26 mouse cellular contexts compared by ENCODE assay signal in the genomic region with DNA sequence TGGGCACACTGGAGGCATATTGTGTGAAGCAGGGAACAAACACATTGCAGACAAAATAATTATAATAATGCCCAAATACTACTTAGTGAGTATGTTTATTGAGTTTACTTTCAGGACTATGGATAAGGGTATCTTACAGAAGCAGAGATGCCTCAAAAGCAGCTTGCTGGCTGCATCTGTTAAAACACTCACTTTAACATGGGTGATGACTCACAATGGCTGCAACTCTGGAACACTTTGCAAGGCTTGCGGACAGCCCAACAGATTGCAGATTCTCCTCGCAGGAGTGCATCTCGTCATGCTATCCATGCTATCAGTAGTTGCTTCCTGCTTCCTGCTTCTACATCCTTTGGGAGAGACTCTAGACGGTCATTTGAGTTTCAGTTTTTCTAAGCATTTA.
DNase-seq lines count a peak whose midpoint lies in the region; ATAC-seq lines count a peak whose summit lies in the region.
"Had no signal": no experiment of that assay in that cellular context is flagged by ENCODE, and none has a peak within 500 bp of the region (broad histone marks: within the 10 kb centered on the region; RNA-seq: fewer than 3 reads in every experiment).

No protein-coding gene starts in this region.

- H3K27ac ChIP-seq in forebrain, embryonic 16.5 days (ENCODE audit: low read length): no peak overlapping the region
- no peak overlapping the region for H3K27ac ChIP-seq in heart, embryonic 11.5 days (ENCODE audit: low read depth, low read length)
- H3K27ac ChIP-seq: embryonic facial prominence, embryonic 13.5 days; forebrain, embryonic 15.5 days; heart, embryonic 15.5 days; kidney, embryonic 15.5 days; limb, embryonic 13.5 days; liver, embryonic 13.5 days; midbrain, embryonic 12.5 days; neural tube, embryonic 12.5 days; stomach, postnatal 0 days had no signal

- H3K4me2 ChIP-seq in forebrain, embryonic 16.5 days (ENCODE audit: low read length): no peak overlapping the region
- no peak overlapping the region for H3K4me2 ChIP-seq in heart, embryonic 11.5 days
- H3K4me2 ChIP-seq: embryonic facial prominence, embryonic 13.5 days; forebrain, embryonic 15.5 days; heart, embryonic 15.5 days; kidney, embryonic 15.5 days; limb, embryonic 13.5 days; liver, embryonic 13.5 days; midbrain, embryonic 12.5 days; neural tube, embryonic 12.5 days had no signal

- H3K9ac ChIP-seq in forebrain, embryonic 16.5 days (replicated peaks; ENCODE audit: low read depth, low read length): no peak overlapping the region
- no peak overlapping the region for H3K9ac ChIP-seq in heart, embryonic 11.5 days (ENCODE audit: low read depth, low read length)
- H3K9ac ChIP-seq: embryonic facial prominence, embryonic 13.5 days; forebrain, embryonic 15.5 days; heart, embryonic 15.5 days; kidney, embryonic 15.5 days; limb, embryonic 13.5 days; liver, embryonic 13.5 days; midbrain, embryonic 12.5 days; neural tube, embryonic 12.5 days had no signal

- peak; percentile 73; the same call in 1 of the 2 replicates for ATAC-seq in frontal cortex, adult (ENCODE audit: low TSS enrichment)
- ATAC-seq in forebrain, embryonic 16.5 days: no peak
- no peak for ATAC-seq in heart, embryonic 11.5 days (replicated peaks; ENCODE audit: insufficient number of reproducible peaks, low FRiP score, low TSS enrichment)
- ATAC-seq: forebrain, embryonic 15.5 days; hindbrain, embryonic 16.5 days; intestine, embryonic 16.5 days; Patski had no signal

- no peak for DNase-seq in frontal cortex, postnatal 10 days (ENCODE audit: low spot score in 2 of 2)
- peak; percentile 42 to 43 for DNase-seq in right cerebral cortex, adult 2 months (ENCODE audit: low spot score in 2 of 2)
- no peak for DNase-seq in right cerebral cortex, postnatal 4 days
- DNase-seq in left cerebral cortex, postnatal 25 days (ENCODE audit: low spot score in 2 of 2): peak; percentile 10 to 77
- DNase-seq in thymus, postnatal 0 days (ENCODE audit: low spot score): no peak
- DNase-seq: adrenal gland, adult 8-10 months; cerebellum, adult 9-11 months; gastrocnemius, postnatal 14 days; heart, adult 18-20 months; kidney, postnatal 4 days; liver, embryonic 13.5 days; thymus, postnatal 14 days had no signal

- no peaks in the 10 kb centered on the region for H3K4me1 ChIP-seq in forebrain, embryonic 16.5 days (replicated peaks; ENCODE audit: control insufficient read depth, insufficient read depth, low read length)
- no peaks in the 10 kb centered on the region for H3K4me1 ChIP-seq in heart, embryonic 11.5 days (ENCODE audit: control insufficient read depth, insufficient read depth, low read length)
- H3K4me1 ChIP-seq: embryonic facial prominence, embryonic 13.5 days; forebrain, embryonic 15.5 days; heart, embryonic 15.5 days; kidney, embryonic 15.5 days; limb, embryonic 13.5 days; liver, embryonic 13.5 days; midbrain, embryonic 12.5 days; neural tube, embryonic 12.5 days had no signal

- intact Hi-C loops in left cerebral cortex, postnatal 25 days (cut with DNase I): no loop called here

- H3K36me3 ChIP-seq in forebrain, embryonic 16.5 days (ENCODE audit: control insufficient read depth, insufficient read depth): no peaks in the 10 kb centered on the region
- no peaks in the 10 kb centered on the region for H3K36me3 ChIP-seq in heart, embryonic 11.5 days (ENCODE audit: control insufficient read depth, insufficient read depth, low read length)
- H3K36me3 ChIP-seq: embryonic facial prominence, embryonic 13.5 days; forebrain, embryonic 15.5 days; heart, embryonic 15.5 days; kidney, embryonic 15.5 days; limb, embryonic 13.5 days; liver, embryonic 13.5 days; midbrain, embryonic 12.5 days; neural tube, embryonic 12.5 days had no signal

- no peaks in the 10 kb centered on the region for H3K27me3 ChIP-seq in forebrain, embryonic 16.5 days (replicated peaks; ENCODE audit: control insufficient read depth, insufficient read depth, low read length)
- no peaks in the 10 kb centered on the region for H3K27me3 ChIP-seq in heart, embryonic 11.5 days (ENCODE audit: control insufficient read depth, insufficient read depth, low read length)
- H3K27me3 ChIP-seq: embryonic facial prominence, embryonic 13.5 days; forebrain, embryonic 15.5 days; heart, embryonic 15.5 days; kidney, embryonic 15.5 days; limb, embryonic 13.5 days; liver, embryonic 13.5 days; midbrain, embryonic 12.5 days; neural tube, embryonic 12.5 days; Patski had no signal

- H3K4me3 ChIP-seq in forebrain, embryonic 16.5 days (replicated peaks; ENCODE audit: low read length): no peak overlapping the region
- no peak overlapping the region for H3K4me3 ChIP-seq in heart, embryonic 11.5 days (ENCODE audit: low read depth, low read length)
- H3K4me3 ChIP-seq: embryonic facial prominence, embryonic 13.5 days; forebrain, embryonic 15.5 days; heart, embryonic 15.5 days; kidney, embryonic 15.5 days; limb, embryonic 13.5 days; liver, embryonic 13.5 days; midbrain, embryonic 12.5 days; neural tube, embryonic 12.5 days had no signal

- no peaks in the 10 kb centered on the region for H3K9me3 ChIP-seq in forebrain, embryonic 16.5 days (ENCODE audit: control insufficient read depth, low read length)
- no peaks in the 10 kb centered on the region for H3K9me3 ChIP-seq in heart, embryonic 11.5 days (replicated peaks; ENCODE audit: control insufficient read depth, low read length)
- H3K9me3 ChIP-seq: embryonic facial prominence, embryonic 13.5 days; forebrain, embryonic 15.5 days; heart, embryonic 15.5 days; kidney, embryonic 15.5 days; limb, embryonic 13.5 days; liver, embryonic 13.5 days; midbrain, embryonic 12.5 days; neural tube, embryonic 12.5 days had no signal

- WGBS in forebrain, embryonic 16.5 days: 88% methylated on average over 4 of the region's 4 CpGs
- WGBS in heart, embryonic 11.5 days (ENCODE audit: insufficient replicate concordance): 62% methylated on average over 4 of the region's 4 CpGs

Comparison
In these comparisons a context has a peak if more than half of its experiments do, and no peak if none do; other contexts are left out.
1. DNase-seq: peak in right cerebral cortex, adult 2 months (2 of 2) and left cerebral cortex, postnatal 25 days (2 of 2); none in frontal cortex, postnatal 10 days (0 of 2), right cerebral cortex, postnatal 4 days (single experiment) and thymus, postnatal 0 days (single experiment).